Mouse (Mus musculus) ES-CJ7 (cell line): ENCODE measurements around the gene Slc9a3r2.
A peak's percentile ranks its signal among the peaks of the same experiment; 100 is the strongest.
"Not testable (repeated sequence)": the region's sequence is repeated elsewhere in the genome, so short reads cannot be mapped to it uniquely, and the experiment has no call there.

Experiments
- DNase-seq: peaks from one replicate; pipeline ENCODE4 v3.0.0; 2011; ENCODE audit warnings: low read depth, low spot score

Gene Slc9a3r2

DNA sequence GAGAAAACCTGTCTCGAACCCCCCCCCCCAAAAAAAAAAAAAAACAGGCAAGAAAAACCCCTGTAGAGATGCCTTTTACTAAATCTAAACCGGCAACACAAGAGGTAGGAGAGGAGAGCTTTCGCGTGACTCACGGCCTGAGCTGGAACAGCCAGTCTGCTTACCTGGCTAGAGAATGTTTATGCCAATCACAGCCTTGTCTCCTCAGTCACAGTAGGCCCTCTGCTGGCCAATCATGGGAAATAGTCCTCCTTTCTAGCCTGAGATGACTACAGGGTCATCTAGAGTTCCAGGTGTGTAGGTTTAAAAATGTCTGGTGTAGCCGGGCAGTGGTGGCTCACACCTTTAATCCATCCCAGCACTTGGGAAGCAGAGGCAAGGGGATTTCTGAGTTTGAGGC lies 17.3 kb upstream of the Slc9a3r2 start:
- peak; percentile 92 for DNase-seq

DNA sequence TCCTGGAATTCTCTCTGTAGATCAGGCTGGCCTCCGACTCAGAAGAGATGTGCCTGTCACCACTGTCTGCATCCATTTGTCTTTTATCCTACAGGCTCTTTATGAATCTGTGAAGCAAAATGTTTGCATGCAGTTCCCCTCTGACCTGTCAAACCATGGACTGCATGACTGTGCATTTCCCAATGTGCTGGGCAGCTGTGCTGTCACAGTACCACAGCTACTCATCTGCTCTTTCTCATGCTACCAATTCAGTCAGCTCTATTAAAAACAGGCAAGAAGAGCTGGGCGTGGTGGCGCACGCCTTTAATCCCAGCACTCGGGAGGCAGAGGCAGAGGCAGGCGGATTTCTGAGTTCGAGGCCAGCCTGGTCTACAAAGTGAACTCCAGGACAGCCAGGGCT lies 16.9 kb upstream of the Slc9a3r2 start:
- DNase-seq = not testable (repeated sequence)

GRCm38 (mm10) chr17:24658017-24658758 lies 8.1 kb upstream of the Slc9a3r2 start, which contains the start of gene Npw:
TSS of gene Npw (minus strand) at chr17:24658457.
- DNase-seq = peak; percentile 21

GRCm38 (mm10) chr17:24654969-24655368 lies 4.8 kb upstream of the Slc9a3r2 start:
- DNase-seq = no peak

DNA sequence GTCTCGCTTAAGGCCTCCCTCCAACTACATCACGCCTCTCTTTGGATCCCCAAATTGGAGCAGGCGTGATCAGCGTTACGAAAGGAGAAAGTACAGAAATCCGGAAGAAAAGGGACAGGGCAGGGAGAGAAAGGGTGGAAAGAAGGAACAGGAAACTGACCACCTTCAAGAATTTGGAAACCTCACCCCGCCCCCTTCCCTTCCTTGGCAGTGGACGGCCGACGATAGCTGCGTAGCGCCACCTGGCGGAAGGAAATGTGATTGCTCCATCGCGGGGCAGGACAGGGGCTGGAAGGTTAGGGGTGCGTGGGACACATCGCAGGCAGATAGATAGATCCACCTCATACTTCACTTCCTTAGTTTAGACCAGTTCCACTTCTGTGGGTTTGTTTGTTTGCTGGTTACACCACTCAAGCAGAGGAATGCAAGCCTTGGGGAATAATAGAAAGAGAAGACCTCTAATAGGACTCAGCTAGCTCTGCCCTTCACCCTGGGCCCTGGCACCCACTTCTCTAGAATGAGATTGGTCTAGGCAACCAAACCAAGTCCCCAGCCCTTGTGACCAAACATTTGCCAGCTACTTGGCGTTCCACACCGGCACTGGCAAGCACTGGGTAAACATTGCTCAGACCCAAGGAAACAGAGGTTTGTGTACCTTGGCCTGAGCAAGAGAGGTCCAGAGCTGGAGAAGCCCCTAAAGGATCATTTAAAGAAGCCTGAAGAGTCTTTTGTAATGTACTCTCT lies 4.0 kb upstream of the Slc9a3r2 start:
- DNase-seq = no peak

DNA sequence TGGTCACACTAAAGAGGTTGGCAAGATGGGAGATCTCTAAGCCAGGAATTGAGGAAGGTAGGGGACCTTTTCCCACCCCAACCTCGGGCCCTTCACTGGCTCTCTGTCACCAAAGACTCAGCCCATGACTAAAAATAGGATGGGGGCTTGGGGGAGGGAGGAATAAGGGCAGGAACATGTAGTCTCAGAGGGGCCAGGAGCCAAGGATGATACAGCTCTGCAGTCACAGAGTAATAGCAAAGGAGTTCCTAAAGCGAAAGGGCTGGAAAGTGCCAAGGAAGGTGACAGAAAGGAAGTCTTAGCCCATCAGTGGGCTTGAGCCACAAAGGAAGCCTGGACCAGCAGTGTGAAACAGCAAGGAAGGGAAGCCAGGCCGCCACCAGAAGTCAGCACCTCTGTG lies 1.7 kb upstream of the Slc9a3r2 start:
- DNase-seq = no peak

GRCm38 (mm10) chr17:24650766-24651165 lies 639 bp upstream of the Slc9a3r2 start:
- DNase-seq = no peak

DNA sequence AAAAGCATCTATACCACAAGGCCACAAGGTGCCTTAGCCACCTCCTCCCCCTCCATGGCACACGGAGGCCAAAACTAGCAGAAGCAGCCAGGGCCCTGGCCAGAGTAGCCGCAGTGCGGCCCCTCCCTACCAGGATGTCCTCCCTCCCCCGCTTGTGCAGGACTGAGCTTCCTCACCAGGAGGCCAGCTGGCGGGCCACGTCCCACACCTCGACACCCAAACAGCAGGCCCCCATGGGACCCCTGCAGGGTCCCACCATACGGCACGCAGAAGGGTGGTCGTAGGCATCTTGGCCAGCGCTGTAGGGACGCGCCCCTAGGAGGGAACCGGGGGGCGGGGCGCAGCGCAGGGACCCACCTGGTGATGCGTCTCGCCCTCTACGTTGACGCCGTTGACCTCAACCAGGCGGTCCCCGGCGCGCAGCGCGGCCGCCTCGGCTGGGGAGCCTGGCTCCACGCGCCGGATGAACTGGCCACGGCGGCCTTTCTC lies 502 bp downstream of the Slc9a3r2 start:
- no peak for DNase-seq

DNA sequence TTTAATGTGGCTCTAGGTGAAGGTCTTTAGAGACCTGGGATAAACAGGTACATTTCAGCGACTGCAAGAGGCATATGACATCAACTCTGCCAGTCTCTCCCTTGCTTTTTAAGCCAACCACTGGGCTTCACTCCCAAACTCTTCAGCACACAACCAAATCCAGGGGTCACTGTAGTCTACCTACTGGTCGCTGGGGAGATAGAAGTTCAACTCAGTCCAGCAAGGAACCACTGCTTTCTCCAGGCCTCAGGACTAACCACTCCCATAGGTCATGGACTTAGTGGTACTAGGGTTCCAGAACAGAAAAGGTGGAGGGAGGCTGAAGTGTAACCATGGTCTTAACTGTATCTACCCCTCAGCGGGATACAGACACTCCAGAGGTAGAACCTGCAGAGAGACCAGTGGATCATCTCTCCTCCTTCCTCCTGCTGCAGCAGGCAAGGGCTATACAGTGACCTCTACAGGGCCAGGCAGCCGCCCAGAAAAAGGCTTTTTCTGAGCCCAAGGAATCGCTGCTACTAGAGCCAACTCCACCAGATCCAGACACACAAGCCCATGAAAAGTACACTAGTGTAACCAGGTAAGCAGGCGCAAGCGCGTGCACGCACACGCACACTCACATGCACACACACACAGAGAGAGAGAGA lies 1.3 kb downstream of the Slc9a3r2 start:
- no peak for DNase-seq

DNA sequence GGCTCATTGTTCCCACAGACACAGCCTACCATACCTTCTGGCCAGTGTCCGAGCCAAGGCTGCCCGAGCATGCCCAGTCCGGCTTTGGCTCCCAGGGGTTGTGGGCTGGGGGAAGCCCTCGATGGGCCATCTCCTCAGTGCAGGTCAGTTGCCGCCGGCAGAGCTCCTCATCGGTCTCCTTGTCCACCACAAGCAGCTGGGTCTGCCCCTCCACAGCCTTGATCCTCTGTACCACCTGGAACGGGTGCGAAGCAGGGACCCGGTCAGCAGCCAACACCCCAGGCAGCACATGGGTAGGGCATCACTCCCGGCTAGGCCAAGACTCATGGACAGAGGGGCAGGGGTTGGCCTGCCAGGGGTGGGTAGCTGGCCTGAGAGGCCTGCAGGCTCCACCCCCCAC lies 2.6 kb downstream of the Slc9a3r2 start:
- no peak for DNase-seq

DNA sequence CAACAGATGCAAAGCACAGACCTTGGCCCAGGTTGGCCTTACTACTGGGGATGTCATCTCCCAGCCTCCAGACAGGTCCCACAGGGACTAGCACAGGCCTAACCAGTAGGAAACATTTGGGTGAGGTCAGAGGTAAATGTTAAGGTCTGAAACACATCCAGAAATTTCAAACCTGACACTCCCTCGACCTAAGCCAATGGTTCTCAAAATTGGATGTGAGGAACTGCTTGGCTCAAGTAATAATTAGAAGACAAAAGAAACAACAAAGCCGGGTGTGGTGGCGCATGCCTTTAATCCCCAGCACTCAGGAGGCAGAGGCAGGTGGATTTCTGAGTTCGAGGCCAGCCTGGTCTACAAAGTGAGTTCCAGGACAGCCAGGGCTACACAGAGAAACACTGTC lies 3.7 kb downstream of the Slc9a3r2 start:
- peak; percentile 48 for DNase-seq

- DNase-seq = no peak
These were observed 4.2 kb downstream of the Slc9a3r2 start for GRCm38 (mm10) chr17:24645916-24646315.

DNA sequence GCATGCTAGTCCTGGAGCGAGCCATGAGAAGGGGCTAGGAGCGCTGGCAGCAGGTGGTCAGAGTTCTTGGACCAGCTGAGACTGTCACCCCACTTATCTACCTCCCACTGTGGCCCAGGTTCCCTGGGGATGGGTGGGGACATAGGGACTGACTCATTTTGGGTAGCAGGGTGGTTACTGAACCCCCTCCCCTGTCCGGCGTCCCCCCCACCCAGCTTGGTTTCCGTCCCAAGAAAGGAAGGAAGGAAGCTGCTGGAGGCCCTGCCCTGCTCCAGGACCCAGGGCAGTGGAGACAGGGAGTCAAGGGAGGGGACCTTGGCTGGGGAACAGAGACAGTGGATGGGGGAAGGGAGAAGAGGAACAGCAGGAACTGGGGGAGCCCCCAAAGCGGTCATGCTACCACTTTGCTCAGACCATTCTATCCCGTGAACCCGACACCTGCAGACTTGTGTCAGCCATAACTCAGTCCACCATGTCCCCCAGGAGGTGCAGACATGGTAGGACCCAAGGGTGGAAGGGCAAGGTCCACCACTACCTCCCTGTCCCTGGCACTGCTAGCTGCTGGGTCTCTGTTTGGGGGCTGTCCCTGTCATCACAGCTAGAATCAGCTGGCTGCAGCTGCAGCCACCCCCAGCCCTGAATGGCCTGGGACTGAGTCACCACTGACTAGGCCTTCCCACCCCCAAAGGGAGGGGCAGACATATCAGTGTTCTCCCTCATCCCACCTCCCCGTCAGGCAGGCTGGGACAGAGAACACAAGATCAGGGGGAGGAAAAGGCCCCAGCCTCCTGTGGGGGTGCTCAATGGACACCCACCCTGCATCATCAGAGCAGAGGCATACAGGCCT lies 5.0 kb downstream of the Slc9a3r2 start:
- no peak for DNase-seq

DNA sequence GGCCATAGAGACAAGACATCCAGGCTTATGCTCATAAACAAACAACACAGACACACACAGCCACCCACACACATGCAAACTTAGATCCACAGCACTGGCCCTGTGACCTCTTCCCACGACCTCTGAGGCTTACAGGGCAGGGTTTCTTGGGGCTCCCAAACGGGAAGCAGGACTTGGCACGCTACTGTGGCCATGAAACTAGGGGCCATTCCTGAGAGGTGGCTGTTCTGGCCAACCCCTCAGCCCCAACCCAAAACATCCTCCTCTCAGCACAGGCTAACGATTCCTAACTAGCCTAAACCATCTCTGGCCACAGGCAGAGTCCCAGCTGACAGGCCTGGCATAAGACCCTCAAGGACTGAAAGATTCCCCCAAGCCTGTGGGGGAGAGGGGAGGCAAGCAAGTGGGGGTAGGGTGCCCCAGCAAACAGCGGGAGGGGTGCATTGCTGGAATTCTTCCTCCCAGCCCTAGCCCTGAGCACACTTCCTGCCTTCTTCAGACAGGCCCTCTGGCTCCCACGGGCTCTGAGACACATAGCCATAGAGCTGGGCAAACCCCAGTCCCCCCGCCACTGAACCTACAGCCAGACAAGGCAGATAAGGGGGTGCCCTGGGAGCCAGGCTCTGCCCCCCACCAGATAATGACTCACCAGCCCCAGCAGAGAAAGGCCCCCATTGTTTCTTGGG lies 6.0 kb downstream of the Slc9a3r2 start:
- no peak for DNase-seq

DNA sequence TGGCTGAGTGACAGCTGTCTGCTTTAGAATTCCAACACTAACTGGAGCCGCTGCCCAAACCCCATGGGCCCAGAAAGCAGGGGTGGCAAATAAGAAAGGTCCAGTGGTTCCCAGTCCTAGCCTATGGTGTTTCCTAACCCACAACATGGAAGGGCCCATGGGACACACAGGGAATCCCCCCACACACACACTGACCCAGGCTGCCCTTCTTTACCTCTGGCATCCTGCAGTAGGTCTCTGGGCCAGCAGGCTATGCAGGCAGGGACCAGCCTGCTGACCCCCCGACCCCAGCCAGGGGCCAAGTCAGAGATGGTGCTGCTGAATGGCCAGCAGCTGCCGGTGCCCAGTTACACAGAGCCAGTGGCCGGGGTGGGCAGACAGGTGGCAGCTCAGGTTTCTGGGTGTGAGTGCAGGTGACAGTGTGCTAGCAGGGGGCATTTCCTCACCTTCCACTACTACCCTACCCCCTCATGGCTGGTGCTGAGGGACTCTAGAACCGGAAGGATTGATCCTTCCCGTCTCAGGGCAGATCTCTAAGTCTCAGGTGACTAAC lies 7.3 kb downstream of the Slc9a3r2 start:
- DNase-seq = no peak

DNA sequence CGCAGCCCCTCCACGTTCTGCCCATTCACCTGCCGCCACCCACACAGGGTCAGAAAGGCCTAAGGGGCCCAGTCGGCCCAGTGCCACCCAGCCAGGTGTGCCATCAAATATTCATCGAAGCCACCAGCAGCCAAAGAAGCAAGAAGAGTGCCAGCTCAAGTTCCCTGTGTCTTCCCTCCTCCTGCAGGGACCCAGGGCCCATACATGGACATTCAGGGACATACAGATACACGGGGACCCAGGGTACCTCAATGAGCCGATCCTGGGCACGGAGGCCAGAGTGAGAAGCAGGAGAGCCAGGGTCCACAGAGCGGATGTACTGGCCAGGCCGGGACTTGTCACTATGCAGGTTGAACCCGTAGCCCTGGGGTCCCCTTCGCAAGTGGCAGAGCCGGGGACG lies 8.2 kb downstream of the Slc9a3r2 start:
- DNase-seq = no peak

GRCm38 (mm10) chr17:24640581-24640980 lies 9.5 kb downstream of the Slc9a3r2 start:
- no peak for DNase-seq

- DNase-seq = no peak
These were observed 10.0 kb downstream of the Slc9a3r2 start for GRCm38 (mm10) chr17:24640119-24640518.

- DNase-seq = no peak
These were observed 10.5 kb downstream of the Slc9a3r2 start for GRCm38 (mm10) chr17:24639571-24639988.

GRCm38 (mm10) chr17:24638840-24639239 lies 11.3 kb downstream of the Slc9a3r2 start:
- DNase-seq = no peak

DNA sequence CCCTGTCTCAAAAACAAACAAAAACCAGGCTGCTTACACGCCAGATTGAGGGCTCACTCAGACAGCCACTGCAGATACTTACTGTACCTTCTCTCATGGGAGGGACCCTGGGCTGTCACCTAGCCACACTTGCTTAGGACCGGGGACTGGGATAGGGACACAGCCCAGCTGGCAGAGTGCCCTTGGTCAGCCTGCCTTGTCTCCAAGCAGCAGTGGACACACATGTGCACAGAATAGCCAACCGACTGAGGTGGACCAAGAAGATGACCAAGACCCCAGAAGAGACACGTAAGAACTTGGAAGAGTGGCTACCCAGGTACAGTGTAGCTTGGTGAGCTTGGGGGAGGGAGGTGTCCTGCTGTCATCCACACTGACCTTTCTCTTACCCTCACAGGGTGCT lies 11.9 kb downstream of the Slc9a3r2 start:
- DNase-seq = no peak
